Mouse (Mus musculus) cerebellum, adult 2 months (tissue): ENCODE measurements around the gene Itpripl2.

ENCODE experiments used
- CTCF ChIP-seq: fragments of 200-500 bp; IDR thresholded peaks from 2 replicates; pipeline ENCODE4 v1.5.1; 2011; ENCODE audit warnings: low read depth, mild to moderate bottlenecking, control low read depth, low read length, moderate library complexity, borderline replicate concordance; ENCODE audit not compliant: insufficient read depth
- POLR2A ChIP-seq: fragments of 200-500 bp; IDR thresholded peaks from 2 replicates; pipeline ENCODE4 v1.6.1; 2011; ENCODE audit warnings: low read length, control low read depth, borderline replicate concordance; ENCODE audit not compliant: insufficient read depth

DNA sequence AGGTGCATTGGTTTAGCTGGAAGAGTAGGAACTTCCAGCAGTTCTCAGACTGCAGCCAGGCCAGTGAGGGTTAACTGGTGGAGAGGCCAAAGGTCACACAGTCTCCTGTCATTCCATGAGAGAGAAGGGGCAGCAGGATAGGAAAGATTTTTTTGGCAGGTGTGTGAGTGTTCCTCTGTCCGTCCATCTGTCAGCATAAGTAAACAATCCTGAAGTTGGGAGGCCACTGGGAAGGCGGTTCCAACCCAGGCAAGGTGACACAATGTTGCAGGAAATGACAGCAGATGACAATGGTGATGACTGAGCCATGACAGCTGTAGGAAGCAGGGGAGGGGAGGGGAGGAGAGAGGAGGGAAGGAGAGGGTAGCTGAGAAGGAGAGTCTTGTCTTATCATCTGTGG is 38.8 kb downstream of the Itpripl2 start:
- TF ChIP-seq CTCF (no peak), POLR2A (no peak)
